Mouse (Mus musculus): ENCODE data around the gene Dcpp3. TPM values are rescaled to one million over a fixed set of nuclear protein-coding genes. Genes with fewer than 3 reads are reported as not detected.

Gene Dcpp3
- not detected in 2 replicates for polyA plus RNA-seq (2015; fragmentation: Nextera tagmentation; extraction: Ambion mirVana)

GRCm38 (mm10) chr17:23917158-23917557 is at the start of gene Dcpp3:
TSS of gene Dcpp3 (plus strand) at chr17:23917458.

DNA sequence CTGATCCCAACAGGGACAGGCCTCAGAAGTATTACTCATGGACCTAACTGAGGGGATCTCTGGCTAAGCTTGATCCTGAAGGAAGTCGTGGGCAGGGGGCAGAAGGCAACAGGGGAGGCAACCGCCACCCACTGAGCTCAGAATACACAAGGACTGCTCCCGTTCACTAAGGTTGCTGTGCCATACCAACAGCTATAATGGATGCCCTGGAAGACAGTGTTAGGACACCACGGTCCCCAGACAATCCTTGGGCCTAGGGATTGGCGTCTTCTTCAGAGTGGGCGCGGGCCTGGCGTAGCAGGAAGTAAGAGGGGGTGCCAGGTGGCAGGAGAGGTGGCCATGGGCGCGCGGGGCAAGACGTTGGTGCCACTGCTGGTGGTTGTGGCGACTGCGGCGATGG is 49.5 kb upstream of the Dcpp3 start, which contains the start of gene Prss21:
Prss21 (plus strand) TSS at position 301 of the 400 bp plus-strand sequence.

DNA sequence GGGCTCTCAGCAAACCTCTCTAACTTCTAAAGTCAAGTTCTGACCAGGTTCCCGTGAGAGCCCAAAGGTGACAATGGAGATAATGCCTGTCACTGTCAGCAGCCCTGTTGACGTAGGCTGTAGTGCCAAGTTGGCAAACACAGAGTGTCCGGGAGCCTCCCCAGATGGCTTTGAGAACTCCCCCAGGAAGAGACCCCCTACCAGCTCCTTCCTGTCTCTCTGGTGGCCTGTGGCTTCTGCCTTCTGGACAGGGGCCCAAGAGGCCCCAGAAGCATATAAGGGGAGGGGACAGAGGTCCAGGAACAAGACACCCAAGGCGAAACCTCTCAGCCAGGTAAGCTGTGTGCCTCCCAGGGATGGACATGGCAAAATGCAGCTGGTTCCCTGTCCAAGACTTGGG is 36.7 kb upstream of the Dcpp3 start, which contains the start of the genes Dcpp1 and Dcpp2:
Dcpp1 (plus strand) TSS at position 301 of the 400 bp plus-strand sequence.
Dcpp2 (plus strand) TSS at position 305 of the 400 bp plus-strand sequence.

DNA sequence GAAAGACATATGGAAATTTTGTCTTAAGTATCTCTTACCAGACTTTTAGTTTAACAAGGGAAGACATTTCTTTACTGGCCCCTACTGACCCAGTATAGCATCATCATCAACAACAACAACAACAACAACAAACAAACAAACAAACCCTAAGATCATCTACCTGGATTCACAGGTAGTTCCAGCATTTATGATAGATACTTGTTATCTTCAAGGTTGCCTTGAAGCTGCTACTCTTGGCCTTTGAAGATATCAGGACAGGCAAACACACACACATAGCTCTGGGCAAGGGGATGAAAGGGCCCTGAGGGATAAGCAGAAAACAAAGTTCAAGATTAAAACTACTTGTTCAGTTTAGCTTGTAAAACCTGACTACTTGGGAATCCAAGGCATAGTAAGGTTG is 24.1 kb downstream of the Dcpp3 start, which contains the start of gene Sbp:
Sbp (plus strand) TSS at position 301 of the 400 bp plus-strand sequence.

DNA sequence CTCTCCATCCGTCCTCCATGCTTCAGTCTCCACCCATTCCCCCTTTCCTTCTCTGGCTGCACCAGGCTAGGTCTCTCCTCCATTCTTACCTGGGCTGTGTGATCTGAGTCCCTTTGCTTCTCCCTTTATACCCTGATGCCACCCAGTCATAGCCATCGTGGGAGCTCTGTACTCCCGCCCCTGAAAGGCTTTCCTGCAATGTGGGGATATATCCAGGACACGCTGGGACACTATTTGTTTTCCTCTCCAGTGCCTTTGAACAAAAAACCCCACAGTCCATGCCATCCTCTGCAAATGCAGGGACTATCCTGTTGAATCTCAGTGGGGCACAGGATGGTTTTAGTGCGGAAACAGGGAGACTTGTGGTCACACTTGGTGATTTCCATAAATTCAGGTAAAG is 37.9 kb downstream of the Dcpp3 start, which contains the start of gene Sbpl:
Sbpl (minus strand) TSS at position 101 of the 400 bp plus-strand sequence.

Other genes with a start within 250 kb of the Dcpp3 start
- gene Hcfc1r1, start 243.9 kb upstream of the Dcpp3 start, polyA plus RNA-seq (2015; fragmentation: Nextera tagmentation; extraction: Ambion mirVana), result 122 and 166 TPM in 2 replicates
- 19.0 and 25.0 TPM in 2 replicates for gene Thoc6, start 243.6 kb upstream of the Dcpp3 start, polyA plus RNA-seq (2015; fragmentation: Nextera tagmentation; extraction: Ambion mirVana)
- 61.5 and 84.3 TPM in 2 replicates for gene Tnfrsf12a, start 240.0 kb upstream of the Dcpp3 start, polyA plus RNA-seq (2015; fragmentation: Nextera tagmentation; extraction: Ambion mirVana)
- gene Cldn6, start 238.2 kb upstream of the Dcpp3 start, polyA plus RNA-seq (2015; fragmentation: Nextera tagmentation; extraction: Ambion mirVana), result 0.36 and 3.4 TPM in 2 replicates
- gene Cldn9, start 233.4 kb upstream of the Dcpp3 start, polyA plus RNA-seq (2015; fragmentation: Nextera tagmentation; extraction: Ambion mirVana), result 1.0 and 3.0 TPM in 2 replicates
- 1.2 and 3.5 TPM in 2 replicates for gene 1520401A03Rik, start 194.7 kb upstream of the Dcpp3 start, polyA plus RNA-seq (2015; fragmentation: Nextera tagmentation; extraction: Ambion mirVana)
- gene Pkmyt1, start 191.1 kb upstream of the Dcpp3 start, polyA plus RNA-seq (2015; fragmentation: Nextera tagmentation; extraction: Ambion mirVana), result 12.8 and 16.6 TPM in 2 replicates
- 17.0 and 21.6 TPM in 2 replicates for gene Paqr4, start 176.6 kb upstream of the Dcpp3 start, polyA plus RNA-seq (2015; fragmentation: Nextera tagmentation; extraction: Ambion mirVana)
- 0.19 and 0.54 TPM in 2 replicates for gene Kremen2, start 171.6 kb upstream of the Dcpp3 start, polyA plus RNA-seq (2015; fragmentation: Nextera tagmentation; extraction: Ambion mirVana)
- gene Flywch1, start 145.9 kb upstream of the Dcpp3 start, polyA plus RNA-seq (2015; fragmentation: Nextera tagmentation; extraction: Ambion mirVana), result 51.5 and 54.6 TPM in 2 replicates
- gene Flywch2, start 131.4 kb upstream of the Dcpp3 start, polyA plus RNA-seq (2015; fragmentation: Nextera tagmentation; extraction: Ambion mirVana), result 28.8 and 51.4 TPM in 2 replicates
- gene Srrm2, start 126.9 kb upstream of the Dcpp3 start, polyA plus RNA-seq (2015; fragmentation: Nextera tagmentation; extraction: Ambion mirVana), result 291 and 447 TPM in 2 replicates
- 1,156 and 1,274 TPM in 2 replicates for gene Elob, start 88.3 kb upstream of the Dcpp3 start, polyA plus RNA-seq (2015; fragmentation: Nextera tagmentation; extraction: Ambion mirVana)
- gene Prss33, start 81.4 kb upstream of the Dcpp3 start, polyA plus RNA-seq (2015; fragmentation: Nextera tagmentation; extraction: Ambion mirVana), result not detected in 2 replicates
- gene Prss32, start 73.6 kb upstream of the Dcpp3 start, polyA plus RNA-seq (2015; fragmentation: Nextera tagmentation; extraction: Ambion mirVana), result not detected in 2 replicates
- gene Prss41, start 73.3 kb upstream of the Dcpp3 start, polyA plus RNA-seq (2015; fragmentation: Nextera tagmentation; extraction: Ambion mirVana), result 0.52 and 0.57 TPM in 2 replicates
- gene Prss21, start 49.4 kb upstream of the Dcpp3 start, polyA plus RNA-seq (2015; fragmentation: Nextera tagmentation; extraction: Ambion mirVana), result not detected in 2 replicates
- not detected in 2 replicates for gene Dcpp1, start 36.6 kb upstream of the Dcpp3 start, polyA plus RNA-seq (2015; fragmentation: Nextera tagmentation; extraction: Ambion mirVana)
- not detected in 2 replicates for gene Dcpp2, start 36.6 kb upstream of the Dcpp3 start, polyA plus RNA-seq (2015; fragmentation: Nextera tagmentation; extraction: Ambion mirVana)
- gene Sbp, start 24.2 kb downstream of the Dcpp3 start, polyA plus RNA-seq (2015; fragmentation: Nextera tagmentation; extraction: Ambion mirVana), result not detected in 2 replicates
- gene Sbpl, start 37.8 kb downstream of the Dcpp3 start, polyA plus RNA-seq (2015; fragmentation: Nextera tagmentation; extraction: Ambion mirVana), result not detected in 2 replicates
- 0.14 TPM in 1 of 2 replicates, not detected in the other for gene Prss30, start 63.1 kb downstream of the Dcpp3 start, polyA plus RNA-seq (2015; fragmentation: Nextera tagmentation; extraction: Ambion mirVana)
- not detected in 2 replicates for gene Prss22, start 80.6 kb downstream of the Dcpp3 start, polyA plus RNA-seq (2015; fragmentation: Nextera tagmentation; extraction: Ambion mirVana)
- 0.18 and 0.22 TPM in 2 replicates for gene Prss27, start 120.7 kb downstream of the Dcpp3 start, polyA plus RNA-seq (2015; fragmentation: Nextera tagmentation; extraction: Ambion mirVana)
- gene Kctd5, start 156.0 kb downstream of the Dcpp3 start, polyA plus RNA-seq (2015; fragmentation: Nextera tagmentation; extraction: Ambion mirVana), result 32.3 and 32.9 TPM in 2 replicates
- gene Pdpk1, start 233.5 kb downstream of the Dcpp3 start, polyA plus RNA-seq (2015; fragmentation: Nextera tagmentation; extraction: Ambion mirVana), result 23.3 and 31.5 TPM in 2 replicates
- gene Amdhd2, start 246.3 kb downstream of the Dcpp3 start, polyA plus RNA-seq (2015; fragmentation: Nextera tagmentation; extraction: Ambion mirVana), result 35.0 and 47.9 TPM in 2 replicates